Mouse (Mus musculus): ENCODE data around the gene Lemd2. TPM values are rescaled to one million over a fixed set of nuclear protein-coding genes. Genes with fewer than 3 reads are reported as not detected.

The Lemd2 gene
- polyA plus RNA-seq, 1 experiment from 2014 or later = 31.4 TPM

- Histone ChIP-seq H3K36me3 (no peaks in the 10 kb centered on the region), H3K27me3 (no peaks in the 10 kb centered on the region), H3K9ac (replicated peaks) (no peak overlapping the region), H3K27ac (replicated peaks) (no peak overlapping the region), H3K9me3 (no peaks in the 10 kb centered on the region), H3K4me3 (no peak overlapping the region), H3K4me1 (0 out of 2 replicates have a peak, but pooled peaks cover under 1% of the 10 kb centered on the region), H3K4me2 (replicated peaks) (no peak overlapping the region)
- 70% methylated on average over 11 of the region's 11 CpGs for WGBS
- ATAC-seq (ENCODE audit: low FRiP score, low read depth) = no peak
These were observed 34.1 kb downstream of the Lemd2 start for GRCm38 (mm10) chr17:27169952-27170695.

GRCm38 (mm10) chr17:27168569-27168968 is 35.7 kb downstream of the Lemd2 start:
- WGBS = 92% methylated on average over 4 of the region's 4 CpGs
- Histone ChIP-seq H3K27ac (replicated peaks) (no peak overlapping the region), H3K27me3 (no peaks in the 10 kb centered on the region), H3K36me3 (no peaks in the 10 kb centered on the region), H3K9ac (replicated peaks) (no peak overlapping the region), H3K9me3 (no peaks in the 10 kb centered on the region), H3K4me3 (no peak overlapping the region), H3K4me2 (replicated peaks) (no peak overlapping the region), H3K4me1 (no peaks in the 10 kb centered on the region)
- no peak for ATAC-seq (ENCODE audit: low FRiP score, low read depth)

GRCm38 (mm10) chr17:27167545-27167944 is 36.7 kb downstream of the Lemd2 start, which contains the start of gene Ip6k3:
Gene Ip6k3, minus strand, starts transcription at chr17:27167795.
- WGBS = 77% methylated on average over 4 of the region's 4 CpGs

GRCm38 (mm10) chr17:27166901-27167300 is 37.4 kb downstream of the Lemd2 start:
- no peak overlapping the region for H3K4me3 ChIP-seq
- H3K27ac ChIP-seq (replicated peaks) = no peak overlapping the region
- WGBS = 72% methylated on average over 6 of the region's 6 CpGs
- H3K9me3 ChIP-seq = no peaks in the 10 kb centered on the region
- H3K4me1 ChIP-seq = no peaks in the 10 kb centered on the region
- no peak overlapping the region for H3K4me2 ChIP-seq (replicated peaks)
- H3K36me3 ChIP-seq = no peaks in the 10 kb centered on the region
- ATAC-seq (ENCODE audit: low FRiP score, low read depth) = no peak
- H3K27me3 ChIP-seq = no peaks in the 10 kb centered on the region
- H3K9ac ChIP-seq (replicated peaks) = no peak overlapping the region

More at GRCm38 (mm10) chr17:27167545-27167944, 36.7 kb downstream of the Lemd2 start, which contains the start of gene Ip6k3:
- ATAC-seq (ENCODE audit: low FRiP score, low read depth) = no peak
- no peaks in the 10 kb centered on the region for H3K36me3 ChIP-seq
- no peak within 1 kb of the TSS for H3K9ac ChIP-seq (replicated peaks)
- H3K4me1 ChIP-seq = no peaks in the 10 kb centered on the region
- H3K9me3 ChIP-seq = no peaks in the 10 kb centered on the region
- H3K27me3 ChIP-seq = no peaks in the 10 kb centered on the region
- H3K4me2 ChIP-seq (replicated peaks) = no peak within 1 kb of the TSS
- H3K4me3 ChIP-seq = no peak within 1 kb of the TSS
- H3K27ac ChIP-seq (replicated peaks) = no peak within 1 kb of the TSS

GRCm38 (mm10) chr17:27165054-27165773 is 39.1 kb downstream of the Lemd2 start:
- Histone ChIP-seq H3K9ac (replicated peaks) (no peak overlapping the region), H3K9me3 (no peaks in the 10 kb centered on the region), H3K27ac (replicated peaks) (no peak overlapping the region), H3K4me2 (replicated peaks) (no peak overlapping the region), H3K27me3 (no peaks in the 10 kb centered on the region), H3K36me3 (no peaks in the 10 kb centered on the region), H3K4me3 (no peak overlapping the region), H3K4me1 (no peaks in the 10 kb centered on the region)
- ATAC-seq (ENCODE audit: low FRiP score, low read depth) = no peak
- WGBS = 67% methylated on average over 8 of the region's 8 CpGs

- WGBS = 81% methylated on average over 4 of the region's 4 CpGs
These were observed 43.4 kb downstream of the Lemd2 start for GRCm38 (mm10) chr17:27160905-27161304.

GRCm38 (mm10) chr17:27159169-27159568 is 45.1 kb downstream of the Lemd2 start:
- H3K27me3 ChIP-seq = 0 out of 2 replicates have a peak, but pooled peaks cover 2% of the 10 kb centered on the region
- WGBS = 82% methylated on average over 7 of the region's 7 CpGs
- ATAC-seq (ENCODE audit: low FRiP score, low read depth) = no peak
- H3K9ac ChIP-seq (replicated peaks) = no peak overlapping the region
- H3K4me1 ChIP-seq = 0 out of 2 replicates have a peak, but pooled peaks cover under 1% of the 10 kb centered on the region
- H3K27ac ChIP-seq (replicated peaks) = no peak overlapping the region
- H3K4me2 ChIP-seq (replicated peaks) = no peak overlapping the region
- H3K4me3 ChIP-seq = no peak overlapping the region
- H3K9me3 ChIP-seq = no peaks in the 10 kb centered on the region
- no peaks in the 10 kb centered on the region for H3K36me3 ChIP-seq

More at GRCm38 (mm10) chr17:27160905-27161304, 43.4 kb downstream of the Lemd2 start:
- no peak overlapping the region for H3K4me2 ChIP-seq (replicated peaks)
- no peak overlapping the region for H3K9ac ChIP-seq (replicated peaks)
- no peak overlapping the region for H3K4me3 ChIP-seq
- no peak for ATAC-seq (ENCODE audit: low FRiP score, low read depth)
- H3K4me1 ChIP-seq = no peaks in the 10 kb centered on the region
- no peak overlapping the region for H3K27ac ChIP-seq (replicated peaks)
- H3K9me3 ChIP-seq = no peaks in the 10 kb centered on the region
- H3K27me3 ChIP-seq = no peaks in the 10 kb centered on the region
- H3K36me3 ChIP-seq = no peaks in the 10 kb centered on the region

GRCm38 (mm10) chr17:27158439-27158838 is 45.8 kb downstream of the Lemd2 start:
- Histone ChIP-seq H3K4me1 (0 out of 2 replicates have a peak, but pooled peaks cover 2% of the 10 kb centered on the region), H3K27me3 (0 out of 2 replicates have a peak, but pooled peaks cover 4% of the 10 kb centered on the region), H3K9ac (replicated peaks) (no peak overlapping the region), H3K36me3 (no peaks in the 10 kb centered on the region), H3K9me3 (no peaks in the 10 kb centered on the region), H3K4me3 (no peak overlapping the region), H3K27ac (replicated peaks) (no peak overlapping the region), H3K4me2 (replicated peaks) (no peak overlapping the region)
- ATAC-seq (ENCODE audit: low FRiP score, low read depth) = no peak
- WGBS = 89% methylated on average over 6 of the region's 6 CpGs

- H3K36me3 ChIP-seq = no peaks in the 10 kb centered on the region
- no peak overlapping the region for H3K27ac ChIP-seq (replicated peaks)
- no peaks in the 10 kb centered on the region for H3K9me3 ChIP-seq
- H3K4me3 ChIP-seq = no peak overlapping the region
- 81% methylated on average over 8 of the region's 8 CpGs for WGBS
- H3K9ac ChIP-seq (replicated peaks) = no peak overlapping the region
- no peak for ATAC-seq (ENCODE audit: low FRiP score, low read depth)
- peaks cover 7% of the 10 kb centered on the region; the same call in 1 of the 2 replicates for H3K4me1 ChIP-seq
- no peak overlapping the region for H3K4me2 ChIP-seq (replicated peaks)
- 0 out of 2 replicates have a peak, but pooled peaks cover 4% of the 10 kb centered on the region for H3K27me3 ChIP-seq
These were observed 48.5 kb downstream of the Lemd2 start for GRCm38 (mm10) chr17:27155752-27156151.

- H3K9ac ChIP-seq (replicated peaks) = no peak overlapping the region
- WGBS = 84% methylated on average over 6 of the region's 6 CpGs
- no peak for ATAC-seq (ENCODE audit: low FRiP score, low read depth)
- no peaks in the 10 kb centered on the region for H3K36me3 ChIP-seq
- no peaks in the 10 kb centered on the region for H3K9me3 ChIP-seq
- H3K4me2 ChIP-seq (replicated peaks) = no peak overlapping the region
- H3K4me3 ChIP-seq = no peak overlapping the region
- peaks cover 8% of the 10 kb centered on the region; the same call in 1 of the 2 replicates for H3K4me1 ChIP-seq
- H3K27ac ChIP-seq (replicated peaks) = no peak overlapping the region
- 0 out of 2 replicates have a peak, but pooled peaks cover 4% of the 10 kb centered on the region for H3K27me3 ChIP-seq
These were observed 49.4 kb downstream of the Lemd2 start for GRCm38 (mm10) chr17:27154881-27155280.

GRCm38 (mm10) chr17:27154256-27154655 is 50.0 kb downstream of the Lemd2 start:
- peaks cover 8% of the 10 kb centered on the region; the same call in 1 of the 2 replicates for H3K4me1 ChIP-seq
- WGBS = 88% methylated on average over 14 of the region's 14 CpGs
- no peak overlapping the region for H3K27ac ChIP-seq (replicated peaks)
- H3K4me2 ChIP-seq (replicated peaks) = no peak overlapping the region
- no peak for ATAC-seq (ENCODE audit: low FRiP score, low read depth)
- H3K27me3 ChIP-seq = 0 out of 2 replicates have a peak, but pooled peaks cover 4% of the 10 kb centered on the region
- H3K9me3 ChIP-seq = no peaks in the 10 kb centered on the region
- H3K4me3 ChIP-seq = no peak overlapping the region
- H3K36me3 ChIP-seq = no peaks in the 10 kb centered on the region
- no peak overlapping the region for H3K9ac ChIP-seq (replicated peaks)

GRCm38 (mm10) chr17:27153773-27154193 is 50.5 kb downstream of the Lemd2 start:
- no peak overlapping the region for H3K27ac ChIP-seq (replicated peaks)
- no peak overlapping the region for H3K4me2 ChIP-seq (replicated peaks)
- H3K36me3 ChIP-seq = no peaks in the 10 kb centered on the region
- WGBS = 75% methylated on average over 9 of the region's 9 CpGs
- peaks cover 12% of the 10 kb centered on the region; the same call in 1 of the 2 replicates for H3K4me1 ChIP-seq
- no peak for ATAC-seq (ENCODE audit: low FRiP score, low read depth)
- H3K27me3 ChIP-seq = 0 out of 2 replicates have a peak, but pooled peaks cover 4% of the 10 kb centered on the region
- no peak overlapping the region for H3K9ac ChIP-seq (replicated peaks)
- no peak overlapping the region for H3K4me3 ChIP-seq
- no peaks in the 10 kb centered on the region for H3K9me3 ChIP-seq
